Mouse (Mus musculus) limb, embryonic 14.5 days (tissue): ENCODE results near the gene Sez6. TPM values are rescaled to one million over a fixed set of nuclear protein-coding genes. Genes with fewer than 3 reads are reported as not detected.

ENCODE experiments used
- ATAC-seq: fragments of 200-750 bp; cut with Nextera tagmentation; 2 replicates; pipeline ENCODE4 v1.8.0; 2017; ENCODE audit warnings: low read depth, moderate number of reproducible peaks, moderate TSS enrichment; ENCODE audit not compliant: low FRiP score
- DNase-seq: peaks from one replicate; pipeline ENCODE4 v3.0.0-alpha.2; 2015; ENCODE audit warnings: low spot score
- H3K27ac ChIP-seq: fragments of 300-500 bp; sonication (generic); replicated peaks from 2 replicates; pipeline ENCODE4 v1.5.1; 2014; ENCODE audit warnings: low read depth, mild to moderate bottlenecking, low read length, moderate library complexity, mixed read lengths
- H3K27me3 ChIP-seq: fragments of 300-500 bp; sonication (generic); 2 replicates; pipeline ENCODE4 v1.6.1; 2014; ENCODE audit warnings: low read length, mixed read lengths; ENCODE audit not compliant: control insufficient read depth, insufficient read depth
- H3K36me3 ChIP-seq: fragments of 300-500 bp; sonication (generic); 2 replicates; pipeline ENCODE4 v1.6.1; 2014; ENCODE audit warnings: mild to moderate bottlenecking, low read length, moderate library complexity, mixed read lengths; ENCODE audit not compliant: control insufficient read depth, insufficient read depth
- H3K4me1 ChIP-seq: fragments of 300-500 bp; sonication (generic); 2 replicates; pipeline ENCODE4 v1.6.1; 2014; ENCODE audit warnings: antibody characterized with exemption, low read length, mixed read lengths; ENCODE audit not compliant: control insufficient read depth, insufficient read depth
- H3K4me2 ChIP-seq: fragments of 300-500 bp; sonication (generic); replicated peaks from 2 replicates; pipeline ENCODE4 v1.6.1; 2014; ENCODE audit warnings: low read depth, mild to moderate bottlenecking, low read length, moderate library complexity; ENCODE audit not compliant: severe bottlenecking
- H3K4me3 ChIP-seq: fragments of 300-500 bp; sonication (generic); replicated peaks from 2 replicates; pipeline ENCODE4 v1.5.1; 2014; ENCODE audit warnings: low read length
- H3K9ac ChIP-seq: fragments of 300-500 bp; sonication (generic); 2 replicates; pipeline ENCODE4 v1.6.1; 2014; ENCODE audit warnings: mild to moderate bottlenecking, low read depth, low read length, moderate library complexity; ENCODE audit not compliant: severe bottlenecking
- H3K9me3 ChIP-seq: fragments of 300-500 bp; sonication (generic); 2 replicates; pipeline ENCODE4 v1.6.1; 2016; ENCODE audit warnings: low read length; ENCODE audit not compliant: control insufficient read depth
- POLR2A ChIP-seq: fragments of 200-500 bp; IDR thresholded peaks from 2 replicates; pipeline ENCODE4 v1.8.0; 2012; ENCODE audit warnings: inconsistent platforms, mild to moderate bottlenecking, moderate library complexity, borderline replicate concordance; ENCODE audit not compliant: insufficient read depth, insufficient read length; ENCODE audit errors: extremely low read depth
- WGBS: fragments of 180-500 bp; shearing (Covaris S2); extraction: QIAGEN DNeasy Blood & Tissue Kit; methylation state at CpG from one replicate; pipeline ENCODE4 v1.1.7; 2014; 5-methylcytosine and 5-hydroxymethylcytosine counted together
- polyA plus RNA-seq, 2 experiments: library from polyadenylated mRNA; depleted of rRNA in 1 of 2; stranded (reverse) in 1 of 2; unstranded in 1 of 2; fragments of >200 nt; fragmentation: Nextera tagmentation in 1 of 2; extraction: Ambion mirVana in 1 of 2; gene quantifications; 2 replicates each; pipeline versions ENCODE4 v1.2.1 to v1.2.3; 2012 to 2014

Sez6 gene
- polyA plus RNA-seq, 2 experiments: 1.2 to 1.4 TPM

GRCm38 (mm10) chr11:77964415-77965095 is 34.0 kb downstream of the Sez6 start:
- ATAC-seq (no peak), DNase-seq (no peak)
- no peak overlapping the region for H3K27ac ChIP-seq
- peak overlapping the region; percentile 36; the same call in 1 of the 2 replicates for H3K9ac ChIP-seq
- H3K27me3 ChIP-seq: peaks cover 3% of the 10 kb centered on the region; the same call in 1 of the 2 replicates
- no peaks in the 10 kb centered on the region for H3K9me3 ChIP-seq
- TF ChIP-seq POLR2A: no peak
- H3K4me1 ChIP-seq: peaks cover 12% of the 10 kb centered on the region; the same call in 1 of the 2 replicates
- H3K36me3 ChIP-seq: no peaks in the 10 kb centered on the region
- WGBS: 31% methylated on average over 19 of the region's 19 CpGs
- no peak overlapping the region for H3K4me2 ChIP-seq
- H3K4me3 ChIP-seq: no peak overlapping the region

- DNase-seq: peak; percentile 4
- Histone ChIP-seq H3K27ac (no peak overlapping the region), H3K9ac (peak overlapping the region; percentile 36; the same call in 1 of the 2 replicates), H3K9me3 (no peaks in the 10 kb centered on the region), H3K27me3 (peaks cover 2% of the 10 kb centered on the region; the same call in 1 of the 2 replicates), H3K4me3 (no peak overlapping the region), H3K4me1 (peaks cover 12% of the 10 kb centered on the region; the same call in 1 of the 2 replicates), H3K4me2 (no peak overlapping the region), H3K36me3 (no peaks in the 10 kb centered on the region)
- no peak for ATAC-seq
- WGBS: 19% methylated on average over 17 of the region's 17 CpGs
- TF ChIP-seq POLR2A: no peak
These were observed 34.8 kb downstream of the Sez6 start for GRCm38 (mm10) chr11:77965101-77966036.

- Histone ChIP-seq H3K9ac (no peak overlapping the region), H3K36me3 (no peaks in the 10 kb centered on the region), H3K27me3 (no peaks in the 10 kb centered on the region), H3K4me1 (peaks cover 12% of the 10 kb centered on the region; the same call in 1 of the 2 replicates), H3K4me2 (no peak overlapping the region), H3K9me3 (no peaks in the 10 kb centered on the region), H3K4me3 (no peak overlapping the region), H3K27ac (no peak overlapping the region)
- TF ChIP-seq POLR2A: no peak
- 57% methylated on average over 5 of the region's 5 CpGs for WGBS
- DNase-seq (no peak), ATAC-seq (no peak)
These were observed 35.4 kb downstream of the Sez6 start for GRCm38 (mm10) chr11:77966037-77966391.

GRCm38 (mm10) chr11:77967114-77967513 is 36.5 kb downstream of the Sez6 start:
- ATAC-seq (peak; percentile 79), DNase-seq (peak; percentile 84)
- no peak overlapping the region for H3K4me2 ChIP-seq
- H3K4me1 ChIP-seq: peaks cover 12% of the 10 kb centered on the region; the same call in 1 of the 2 replicates
- no peak overlapping the region for H3K27ac ChIP-seq
- no peak overlapping the region for H3K9ac ChIP-seq
- no peak overlapping the region for H3K4me3 ChIP-seq
- no peak for TF ChIP-seq POLR2A
- no peaks in the 10 kb centered on the region for H3K27me3 ChIP-seq
- H3K9me3 ChIP-seq: no peaks in the 10 kb centered on the region
- H3K36me3 ChIP-seq: no peaks in the 10 kb centered on the region
- under 1% methylated on average over 4 of the region's 4 CpGs for WGBS

GRCm38 (mm10) chr11:77968786-77969185 is 38.2 kb downstream of the Sez6 start:
- 49% methylated on average over 4 of the region's 4 CpGs for WGBS
- H3K27ac ChIP-seq: no peak overlapping the region
- H3K4me2 ChIP-seq: no peak overlapping the region
- no peaks in the 10 kb centered on the region for H3K27me3 ChIP-seq
- no peak for TF ChIP-seq POLR2A
- H3K4me1 ChIP-seq: peaks cover 12% of the 10 kb centered on the region; the same call in 1 of the 2 replicates
- H3K9ac ChIP-seq: no peak overlapping the region
- ATAC-seq (no peak), DNase-seq (no peak)
- H3K36me3 ChIP-seq: no peaks in the 10 kb centered on the region
- H3K4me3 ChIP-seq: no peak overlapping the region
- no peaks in the 10 kb centered on the region for H3K9me3 ChIP-seq
